Mouse (Mus musculus): ENCODE results near the gene Armcx1.

DNA sequence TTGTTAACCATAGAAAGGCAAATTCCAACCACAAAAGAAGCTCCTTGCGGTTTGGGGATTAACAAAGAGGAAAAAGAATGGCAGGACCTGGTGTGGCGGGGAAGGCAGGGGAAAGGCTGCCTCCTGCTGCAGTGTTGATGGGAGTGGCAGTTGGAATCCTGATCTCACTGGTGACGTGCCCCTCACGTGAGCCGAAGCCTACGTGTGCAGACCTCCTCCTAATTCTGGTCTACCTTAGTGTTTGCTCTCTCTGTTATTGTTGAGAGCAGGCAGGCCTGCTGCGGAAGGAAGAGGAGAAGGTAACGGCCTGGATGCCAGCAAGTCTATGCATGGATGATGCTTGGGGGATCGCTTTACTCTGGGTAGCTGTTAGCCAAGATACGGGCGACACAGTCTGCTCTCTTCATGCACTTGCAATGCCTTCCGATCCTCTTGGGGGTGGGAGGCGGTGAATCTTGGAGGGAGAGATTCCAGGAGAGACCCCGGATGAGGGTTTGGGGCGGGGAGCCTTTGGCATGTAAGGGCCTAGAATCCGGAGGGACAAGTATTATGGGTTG is at the start of gene Armcx1:
- TF ChIP-seq CTCF (IDR thresholded peaks at IDR 0.05; ENCODE audit: borderline replicate concordance, extremely low read depth, insufficient read depth, insufficient read length) (no peak), POLR2A (IDR thresholded peaks at IDR 0.05; ENCODE audit: borderline replicate concordance, extremely low read depth, insufficient read depth, insufficient read length, poor library complexity, severe bottlenecking) (peak; percentile 79; the same call in 1 of the 2 replicates)

All from brain, embryonic 14.5 days (tissue).